Mouse (Mus musculus) bone marrow, adult 2 months (tissue): ENCODE measurements around the gene Plpp3.

Experiments used
- CTCF ChIP-seq: fragments of 200-500 bp; IDR thresholded peaks from 2 replicates; pipeline ENCODE4 v1.5.1; 2011; ENCODE audit warnings: low read length, control low read depth; ENCODE audit not compliant: control insufficient read depth, insufficient read depth
- POLR2A ChIP-seq: fragments of 200-500 bp; IDR thresholded peaks from 2 replicates; pipeline ENCODE4 v1.6.1; 2011; ENCODE audit warnings: low read depth, mild to moderate bottlenecking, control low read depth, low read length, borderline replicate concordance; ENCODE audit not compliant: control insufficient read depth

- TF ChIP-seq CTCF, result no peak
- TF ChIP-seq POLR2A, result no peak
These were observed 121.6 kb downstream of the Plpp3 start for GRCm38 (mm10) chr4:105278571-105279410.
